Mouse (Mus musculus) forebrain, embryonic 16.5 days (tissue): ENCODE measurements around the gene Slpi. TPM values are rescaled to one million over a fixed set of nuclear protein-coding genes. Genes with fewer than 3 reads are reported as not detected.

ENCODE experiments used
- ATAC-seq: fragments of 200-750 bp; cut with Nextera tagmentation; 2 replicates; pipeline ENCODE4 v1.8.0; 2017; ENCODE audit warnings: mild to moderate bottlenecking, moderate library complexity
- H3K27ac ChIP-seq: fragments of 300-500 bp; sonication (generic); 2 replicates; pipeline ENCODE4 v1.5.1; 2014; ENCODE audit warnings: low read length, control low read depth
- H3K27me3 ChIP-seq: fragments of 300-500 bp; sonication (generic); replicated peaks from 2 replicates; pipeline ENCODE4 v1.6.1; 2014; ENCODE audit warnings: low read length; ENCODE audit not compliant: control insufficient read depth, insufficient read depth
- H3K36me3 ChIP-seq: fragments of 300-500 bp; sonication (generic); 2 replicates; pipeline ENCODE4 v1.6.1; 2014; ENCODE audit not compliant: control insufficient read depth, insufficient read depth
- H3K4me1 ChIP-seq: fragments of 300-500 bp; sonication (generic); replicated peaks from 2 replicates; pipeline ENCODE4 v1.6.1; 2014; ENCODE audit warnings: low read length; ENCODE audit not compliant: control insufficient read depth, insufficient read depth
- H3K4me2 ChIP-seq: fragments of 300-500 bp; sonication (generic); 2 replicates; pipeline ENCODE4 v1.6.1; 2014; ENCODE audit warnings: mild to moderate bottlenecking, low read length, control low read depth
- H3K4me3 ChIP-seq: fragments of 300-500 bp; sonication (generic); replicated peaks from 2 replicates; pipeline ENCODE4 v1.5.1; 2014; ENCODE audit warnings: mild to moderate bottlenecking, low read length, control low read depth
- H3K9ac ChIP-seq: fragments of 300-500 bp; sonication (generic); replicated peaks from 2 replicates; pipeline ENCODE4 v1.6.1; 2014; ENCODE audit warnings: low read depth, low read length, control low read depth
- H3K9me3 ChIP-seq: fragments of 300-500 bp; sonication (generic); 2 replicates; pipeline ENCODE4 v1.6.1; 2016; ENCODE audit warnings: low read length; ENCODE audit not compliant: control insufficient read depth
- WGBS: fragments of 180-500 bp; shearing (Covaris S2); extraction: QIAGEN DNeasy Blood & Tissue Kit; methylation state at CpG from one replicate; pipeline ENCODE4 v1.1.7; 2014; 5-methylcytosine and 5-hydroxymethylcytosine counted together
- polyA plus RNA-seq: library from polyadenylated mRNA; unstranded; fragments of >200 nt; fragmentation: Nextera tagmentation; extraction: Ambion mirVana; gene quantifications from 2 replicates; pipeline ENCODE4 v1.2.1, GENCODE M21; 2015

The Slpi gene
- polyA plus RNA-seq, 1 experiment from 2014 or later: not detected

GRCm38 (mm10) chr2:164405519-164405918 lies 16.6 kb upstream of the Slpi start:
- peaks cover 10% of the 10 kb centered on the region for H3K4me1 ChIP-seq
- no peaks in the 10 kb centered on the region for H3K36me3 ChIP-seq
- H3K4me3 ChIP-seq: no peak overlapping the region
- H3K4me2 ChIP-seq: no peak overlapping the region
- H3K9ac ChIP-seq: no peak overlapping the region
- H3K27ac ChIP-seq: no peak overlapping the region
- H3K27me3 ChIP-seq: peaks cover 82% of the 10 kb centered on the region
- H3K9me3 ChIP-seq: no peaks in the 10 kb centered on the region
- WGBS: 37% methylated on average over 5 of the region's 5 CpGs
- no peak for ATAC-seq

DNA sequence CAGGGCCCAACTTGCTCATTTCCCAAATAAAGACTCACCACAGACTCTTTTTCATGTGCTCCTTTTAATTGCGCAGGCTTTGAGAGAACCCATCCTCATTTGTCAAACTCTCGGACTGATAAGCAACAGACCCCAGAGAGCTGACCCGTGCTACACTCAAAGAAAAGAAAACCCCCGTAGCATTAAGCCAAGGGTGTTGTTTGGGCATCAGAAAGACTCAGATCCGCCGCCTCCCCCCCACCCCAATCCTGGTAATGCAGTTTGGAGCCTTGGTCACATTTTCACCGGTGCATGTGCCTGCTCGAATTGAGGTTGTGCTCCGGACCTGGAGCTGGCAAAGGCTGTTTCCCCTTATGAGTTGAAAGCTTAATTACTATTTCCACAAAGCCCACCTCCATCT lies 16.2 kb upstream of the Slpi start, which contains the start of gene Matn4:
TSS of gene Matn4 (minus strand) at position 101 of the 400 bp plus-strand sequence.
- Histone ChIP-seq H3K9me3 (no peaks in the 10 kb centered on the region), H3K4me3 (peak within 1 kb of the TSS; percentile 25), H3K4me2 (peak within 1 kb of the TSS; percentile 35), H3K27ac (no peak within 1 kb of the TSS), H3K9ac (no peak within 1 kb of the TSS; the same call in 1 of the 2 replicates), H3K27me3 (peaks cover 87% of the 10 kb centered on the region), H3K36me3 (no peaks in the 10 kb centered on the region), H3K4me1 (peaks cover 12% of the 10 kb centered on the region)
- no peak for ATAC-seq
- 7% methylated on average over 9 of the region's 9 CpGs for WGBS

- 1% methylated on average over 40 of the region's 49 CpGs for WGBS
- H3K4me2 ChIP-seq: peak overlapping the region; percentile 35
- H3K27ac ChIP-seq: no peak overlapping the region
- H3K4me3 ChIP-seq: peak overlapping the region; percentile 25
- no peaks in the 10 kb centered on the region for H3K36me3 ChIP-seq
- H3K27me3 ChIP-seq: peaks cover 89% of the 10 kb centered on the region
- H3K9ac ChIP-seq: no peak overlapping the region; the same call in 1 of the 2 replicates
- H3K9me3 ChIP-seq: no peaks in the 10 kb centered on the region
- ATAC-seq: no peak
- peaks cover 12% of the 10 kb centered on the region for H3K4me1 ChIP-seq
Observed at GRCm38 (mm10) chr2:164404082-164404990, 15.4 kb upstream of the Slpi start.

GRCm38 (mm10) chr2:164403396-164404081 lies 14.6 kb upstream of the Slpi start:
- WGBS: 10% methylated on average over 14 of the region's 14 CpGs
- H3K27ac ChIP-seq: no peak overlapping the region
- H3K9ac ChIP-seq: no peak overlapping the region
- H3K4me3 ChIP-seq: no peak overlapping the region
- no peaks in the 10 kb centered on the region for H3K9me3 ChIP-seq
- peaks cover 90% of the 10 kb centered on the region for H3K27me3 ChIP-seq
- H3K4me1 ChIP-seq: peaks cover 12% of the 10 kb centered on the region
- H3K36me3 ChIP-seq: no peaks in the 10 kb centered on the region
- no peak overlapping the region for H3K4me2 ChIP-seq
- ATAC-seq: no peak

GRCm38 (mm10) chr2:164402906-164403305 lies 14.0 kb upstream of the Slpi start, which contains the start of gene Rbpjl:
Gene Rbpjl, plus strand, starts transcription at chr2:164403141.
- WGBS: 3% methylated on average over 17 of the region's 17 CpGs
- H3K4me1 ChIP-seq: peaks cover 11% of the 10 kb centered on the region
- no peak within 1 kb of the TSS for H3K9ac ChIP-seq
- no peak within 1 kb of the TSS for H3K4me2 ChIP-seq
- no peak for ATAC-seq
- peaks cover 84% of the 10 kb centered on the region for H3K27me3 ChIP-seq
- H3K36me3 ChIP-seq: no peaks in the 10 kb centered on the region
- H3K27ac ChIP-seq: no peak within 1 kb of the TSS
- H3K4me3 ChIP-seq: no peak within 1 kb of the TSS
- H3K9me3 ChIP-seq: no peaks in the 10 kb centered on the region

DNA sequence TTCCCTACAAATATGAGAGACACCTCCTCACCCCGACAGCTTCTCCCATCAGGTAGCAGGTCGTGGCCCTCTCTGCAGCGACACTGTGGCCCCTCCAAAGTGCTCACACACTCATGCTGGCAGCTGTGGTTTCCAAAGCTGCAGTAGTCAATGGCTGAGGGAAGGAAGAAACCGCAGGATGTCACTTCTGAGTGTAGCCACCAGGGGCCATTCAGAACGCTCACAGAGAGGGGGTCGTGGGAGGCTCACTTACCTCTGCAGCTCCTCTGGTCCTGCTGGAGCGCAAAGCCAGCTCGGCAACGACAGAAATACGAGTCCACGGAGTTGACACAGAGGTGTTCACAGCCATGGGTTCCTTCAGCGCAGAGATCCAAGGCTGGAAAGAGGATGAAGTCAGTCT lies 8.0 kb upstream of the Slpi start:
- Histone ChIP-seq H3K27me3 (peaks cover 33% of the 10 kb centered on the region), H3K4me1 (peaks cover 4% of the 10 kb centered on the region), H3K36me3 (no peaks in the 10 kb centered on the region), H3K9ac (no peak overlapping the region), H3K9me3 (no peaks in the 10 kb centered on the region; the same call in 1 of the 2 replicates), H3K4me3 (no peak overlapping the region), H3K27ac (no peak overlapping the region), H3K4me2 (no peak overlapping the region)
- 77% methylated on average over 12 of the region's 12 CpGs for WGBS
- no peak for ATAC-seq

- H3K27ac ChIP-seq: no peak overlapping the region
- no peak overlapping the region for H3K4me2 ChIP-seq
- no peaks in the 10 kb centered on the region; the same call in 1 of the 2 replicates for H3K9me3 ChIP-seq
- 91% methylated on average over 7 of the region's 7 CpGs for WGBS
- no peak overlapping the region for H3K4me3 ChIP-seq
- ATAC-seq: no peak
- H3K27me3 ChIP-seq: peaks cover 25% of the 10 kb centered on the region
- H3K36me3 ChIP-seq: no peaks in the 10 kb centered on the region
- peaks cover 4% of the 10 kb centered on the region for H3K4me1 ChIP-seq
- no peak overlapping the region for H3K9ac ChIP-seq
Observed at GRCm38 (mm10) chr2:164396076-164396475, 7.2 kb upstream of the Slpi start.

DNA sequence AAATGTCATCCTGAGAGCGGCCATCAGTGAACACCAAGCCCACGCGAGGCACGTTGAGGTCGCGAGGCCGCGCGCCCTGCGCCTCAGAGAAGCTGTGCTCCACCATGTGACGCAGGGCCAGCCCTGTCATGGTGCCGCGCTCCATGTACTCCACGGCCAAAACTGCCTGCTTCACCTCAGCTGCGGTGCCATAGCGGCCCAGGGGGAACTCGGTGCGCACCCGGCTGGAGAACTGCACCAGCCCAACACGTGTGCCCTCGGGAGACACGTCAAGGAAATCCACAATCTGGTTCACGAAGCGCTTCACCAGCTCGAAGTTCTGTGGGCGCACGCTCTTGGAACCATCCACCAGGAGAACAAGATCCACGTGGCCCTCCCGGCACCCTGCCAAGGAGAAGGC lies 4.2 kb upstream of the Slpi start:
- 86% methylated on average over 29 of the region's 29 CpGs for WGBS
- Histone ChIP-seq H3K4me3 (no peak overlapping the region), H3K9ac (no peak overlapping the region), H3K27ac (no peak overlapping the region), H3K27me3 (peaks cover 3% of the 10 kb centered on the region; the same call in 1 of the 2 replicates), H3K9me3 (no peaks in the 10 kb centered on the region; the same call in 1 of the 2 replicates), H3K4me2 (no peak overlapping the region), H3K36me3 (no peaks in the 10 kb centered on the region), H3K4me1 (no peaks in the 10 kb centered on the region; the same call in 1 of the 2 replicates)
- ATAC-seq: no peak

GRCm38 (mm10) chr2:164389499-164389898 lies 604 bp upstream of the Slpi start:
- H3K9ac ChIP-seq: peak overlapping the region; percentile 65
- peaks cover 8% of the 10 kb centered on the region for H3K4me1 ChIP-seq
- peak overlapping the region; percentile 74 for H3K4me2 ChIP-seq
- no peak overlapping the region for H3K27ac ChIP-seq
- WGBS: under 1% methylated on average over 30 of the region's 30 CpGs
- no peaks in the 10 kb centered on the region for H3K9me3 ChIP-seq
- peak; percentile 76 for ATAC-seq
- no peaks in the 10 kb centered on the region for H3K36me3 ChIP-seq
- peaks cover 4% of the 10 kb centered on the region for H3K27me3 ChIP-seq
- H3K4me3 ChIP-seq: peak overlapping the region; percentile 60
